Mouse (Mus musculus) embryonic facial prominence, embryonic 15.5 days (tissue): ENCODE measurements around the gene Rab5b. TPM values are rescaled to one million over a fixed set of nuclear protein-coding genes. Genes with fewer than 3 reads are reported as not detected.
A peak's percentile ranks its signal among the peaks of the same experiment; 100 is the strongest.
"Not testable (repeated sequence)": the region's sequence is repeated elsewhere in the genome, so short reads cannot be mapped to it uniquely, and the experiment has no call there.

Experiments used
- ATAC-seq: fragments of 200-750 bp; cut with Nextera tagmentation; 2 replicates; pipeline ENCODE4 v1.8.0; 2017; ENCODE audit warnings: low read depth, moderate TSS enrichment; ENCODE audit not compliant: insufficient number of reproducible peaks, low FRiP score, low TSS enrichment
- H3K27ac ChIP-seq: fragments of 300-500 bp; sonication (generic); replicated peaks from 2 replicates; pipeline ENCODE4 v1.5.1; 2015; ENCODE audit warnings: mild to moderate bottlenecking, inconsistent platforms
- H3K27me3 ChIP-seq: fragments of 300-500 bp; sonication (generic); 2 replicates; pipeline ENCODE4 v1.6.1; 2015; ENCODE audit warnings: inconsistent platforms
- H3K36me3 ChIP-seq: fragments of 300-500 bp; sonication (generic); 2 replicates; pipeline ENCODE4 v1.6.1; 2015; ENCODE audit warnings: mild to moderate bottlenecking, inconsistent platforms
- H3K4me1 ChIP-seq: fragments of 300-500 bp; sonication (generic); 2 replicates; pipeline ENCODE4 v1.6.1; 2015; ENCODE audit warnings: inconsistent platforms
- H3K4me2 ChIP-seq: fragments of 300-500 bp; sonication (generic); replicated peaks from 2 replicates; pipeline ENCODE4 v1.6.1; 2015; ENCODE audit warnings: mild to moderate bottlenecking, inconsistent platforms
- H3K4me3 ChIP-seq: fragments of 300-500 bp; sonication (generic); replicated peaks from 2 replicates; pipeline ENCODE4 v1.5.1; 2015; ENCODE audit warnings: mild to moderate bottlenecking, inconsistent platforms
- H3K9ac ChIP-seq: fragments of 300-500 bp; sonication (generic); 2 replicates; pipeline ENCODE4 v1.6.1; 2015; ENCODE audit warnings: inconsistent platforms
- H3K9me3 ChIP-seq: fragments of 300-500 bp; sonication (generic); replicated peaks from 2 replicates; pipeline ENCODE4 v1.6.1; 2016; ENCODE audit warnings: inconsistent platforms
- WGBS: fragments of 180-500 bp; shearing (Covaris S2); methylation state at CpG from one replicate; pipeline ENCODE4 v1.1.7; 2015; 5-methylcytosine and 5-hydroxymethylcytosine counted together
- polyA plus RNA-seq: library from polyadenylated mRNA; unstranded; fragments of >200 nt; fragmentation: Nextera tagmentation; extraction: Ambion mirVana; gene quantifications from 2 replicates; pipeline ENCODE4 v1.2.1, GENCODE M21; 2015

Gene Rab5b
- polyA plus RNA-seq, 1 experiment from 2014 or later, result 97.4 TPM

- no peaks in the 10 kb centered on the region for H3K9me3 ChIP-seq
- no peak overlapping the region for H3K4me3 ChIP-seq
- WGBS, result 77% methylated on average over 5 of the region's 5 CpGs
- no peak overlapping the region for H3K4me2 ChIP-seq
- H3K9ac ChIP-seq, result no peak overlapping the region
- no peaks in the 10 kb centered on the region for H3K27me3 ChIP-seq
- peaks cover 3% of the 10 kb centered on the region; the same call in 1 of the 2 replicates for H3K4me1 ChIP-seq
- H3K27ac ChIP-seq, result no peak overlapping the region
- peaks cover 37% of the 10 kb centered on the region for H3K36me3 ChIP-seq
- ATAC-seq, result no peak
Observed at GRCm38 (mm10) chr10:128728059-128728458, 32.0 kb upstream of the Rab5b start.

GRCm38 (mm10) chr10:128725466-128725865, 29.4 kb upstream of the Rab5b start:
- 81% methylated on average over 3 of the region's 4 CpGs for WGBS
- not testable (repeated sequence) for ATAC-seq, H3K9ac ChIP-seq, H3K27ac ChIP-seq, H3K4me3 ChIP-seq, H3K4me1 ChIP-seq, H3K9me3 ChIP-seq, H3K4me2 ChIP-seq, H3K27me3 ChIP-seq
- peaks cover 26% of the 10 kb centered on the region for H3K36me3 ChIP-seq

DNA sequence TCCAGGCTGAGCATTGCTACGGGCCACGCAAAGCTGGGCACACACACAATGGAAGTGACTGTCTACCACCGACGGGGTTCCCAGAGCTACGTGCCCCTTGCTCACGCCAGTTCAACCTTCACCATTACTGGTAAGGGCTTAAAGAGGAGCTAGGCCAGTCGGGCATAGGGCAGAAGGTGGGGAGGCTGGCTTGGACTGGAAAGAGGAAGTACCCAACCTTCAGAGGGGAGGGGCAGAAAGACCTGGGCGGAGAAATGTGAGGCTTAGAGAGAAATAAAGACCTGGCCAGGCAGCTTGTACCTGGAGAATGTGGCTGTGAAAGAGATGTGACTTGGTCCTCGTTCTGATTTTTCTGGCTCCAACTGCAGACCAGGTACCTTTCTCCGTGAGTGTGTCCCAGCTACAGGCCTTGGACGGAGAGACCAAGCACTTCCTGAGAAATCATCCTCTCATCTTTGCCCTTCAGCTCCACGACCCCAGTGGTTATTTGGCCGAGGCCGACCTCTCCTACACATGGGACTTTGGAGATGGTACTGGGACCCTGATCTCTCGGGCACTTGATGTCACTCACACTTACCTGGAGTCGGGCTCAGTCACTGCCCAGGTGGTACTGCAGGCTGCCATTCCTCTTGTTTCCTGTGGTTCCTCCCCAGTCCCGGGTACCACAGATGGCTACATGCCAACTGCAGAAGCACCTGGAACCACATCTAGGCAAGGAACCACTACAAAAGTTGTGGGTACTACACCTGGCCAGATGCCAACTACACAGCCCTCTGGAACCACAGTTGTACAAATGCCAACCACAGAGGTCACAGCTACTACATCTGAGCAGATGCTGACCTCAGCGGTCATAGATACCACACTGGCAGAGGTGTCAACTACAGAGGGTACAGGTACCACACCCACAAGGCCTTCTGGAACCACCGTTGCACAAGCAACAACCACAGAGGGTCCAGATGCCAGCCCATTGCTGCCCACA, 19.8 kb upstream of the Rab5b start:
- ATAC-seq, result 0 out of 2 replicates have a peak, but pooled peaks have one; percentile 47
- Histone ChIP-seq H3K9me3 (no peaks in the 10 kb centered on the region), H3K27ac (no peak overlapping the region), H3K36me3 (peaks cover 10% of the 10 kb centered on the region; the same call in 1 of the 2 replicates), H3K4me2 (no peak overlapping the region), H3K4me1 (no peaks in the 10 kb centered on the region), H3K27me3 (no peaks in the 10 kb centered on the region), H3K4me3 (no peak overlapping the region), H3K9ac (no peak overlapping the region)
- 81% methylated on average over 19 of the region's 19 CpGs for WGBS

- WGBS, result 92% methylated on average over 7 of the region's 7 CpGs
- not testable (repeated sequence) for H3K27ac ChIP-seq, H3K9ac ChIP-seq, ATAC-seq, H3K9me3 ChIP-seq, H3K27me3 ChIP-seq, H3K4me1 ChIP-seq, H3K36me3 ChIP-seq, H3K4me2 ChIP-seq, H3K4me3 ChIP-seq
Observed at GRCm38 (mm10) chr10:128711318-128711717, 15.3 kb upstream of the Rab5b start.

DNA sequence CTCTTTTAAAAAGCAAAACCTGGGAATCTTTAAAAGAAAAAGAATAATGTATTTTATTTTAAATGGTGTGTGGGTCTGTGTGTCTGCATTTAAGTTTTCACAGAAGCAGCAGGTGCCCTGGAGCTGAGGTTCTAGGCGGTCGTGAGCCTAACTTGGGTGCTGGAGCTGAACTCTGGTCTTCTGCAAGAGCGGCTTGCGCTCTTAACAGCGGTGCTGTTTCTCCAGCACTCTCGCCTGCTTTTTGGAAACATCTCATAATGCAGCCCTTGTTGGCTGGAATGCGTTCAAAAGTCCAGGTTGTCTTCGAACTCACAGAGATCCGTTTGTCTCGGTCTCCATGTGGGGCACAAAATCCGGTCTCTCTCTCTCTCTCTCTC, 9.2 kb upstream of the Rab5b start:
- Histone ChIP-seq H3K4me3 (peak overlapping the region; percentile 75), H3K27ac (peak overlapping the region; percentile 98), H3K9ac (peak overlapping the region; percentile 26), H3K9me3 (no peaks in the 10 kb centered on the region), H3K4me1 (peaks cover 30% of the 10 kb centered on the region), H3K27me3 (no peaks in the 10 kb centered on the region), H3K36me3 (peaks cover 25% of the 10 kb centered on the region), H3K4me2 (peak overlapping the region; percentile 69)
- ATAC-seq, result 0 out of 2 replicates have a peak, but pooled peaks have one; percentile 13
- WGBS, result 5% methylated on average over 11 of the region's 11 CpGs

GRCm38 (mm10) chr10:128704491-128705316, 8.6 kb upstream of the Rab5b start, which contains the start of gene Cdk2:
Gene Cdk2, minus strand, starts transcription at chr10:128705031.
- H3K4me2 ChIP-seq, result peak within 1 kb of the TSS; percentile 69
- H3K36me3 ChIP-seq, result peaks cover 31% of the 10 kb centered on the region
- ATAC-seq, result peak; percentile 93
- peak within 1 kb of the TSS; percentile 88 for H3K9ac ChIP-seq
- H3K4me1 ChIP-seq, result peaks cover 30% of the 10 kb centered on the region
- peak within 1 kb of the TSS; percentile 98 for H3K27ac ChIP-seq
- peak within 1 kb of the TSS; percentile 75 for H3K4me3 ChIP-seq
- no peaks in the 10 kb centered on the region for H3K27me3 ChIP-seq
- under 1% methylated on average over 61 of the region's 62 CpGs for WGBS
- H3K9me3 ChIP-seq, result no peaks in the 10 kb centered on the region

- H3K27ac ChIP-seq, result peak within 1 kb of the TSS; percentile 98
- peak within 1 kb of the TSS; percentile 75 for H3K4me3 ChIP-seq
- H3K36me3 ChIP-seq, result peaks cover 39% of the 10 kb centered on the region
- WGBS, result 11% methylated on average over 4 of the region's 4 CpGs
- peak within 1 kb of the TSS; percentile 88 for H3K9ac ChIP-seq
- H3K4me2 ChIP-seq, result peak within 1 kb of the TSS; percentile 69
- peaks cover 30% of the 10 kb centered on the region for H3K4me1 ChIP-seq
- no peak for ATAC-seq
- no peaks in the 10 kb centered on the region for H3K27me3 ChIP-seq
- no peaks in the 10 kb centered on the region for H3K9me3 ChIP-seq
Observed at GRCm38 (mm10) chr10:128703895-128704294, 7.8 kb upstream of the Rab5b start, which contains the start of gene Pmel. Gene Pmel, plus strand, starts transcription at chr10:128704195.

DNA sequence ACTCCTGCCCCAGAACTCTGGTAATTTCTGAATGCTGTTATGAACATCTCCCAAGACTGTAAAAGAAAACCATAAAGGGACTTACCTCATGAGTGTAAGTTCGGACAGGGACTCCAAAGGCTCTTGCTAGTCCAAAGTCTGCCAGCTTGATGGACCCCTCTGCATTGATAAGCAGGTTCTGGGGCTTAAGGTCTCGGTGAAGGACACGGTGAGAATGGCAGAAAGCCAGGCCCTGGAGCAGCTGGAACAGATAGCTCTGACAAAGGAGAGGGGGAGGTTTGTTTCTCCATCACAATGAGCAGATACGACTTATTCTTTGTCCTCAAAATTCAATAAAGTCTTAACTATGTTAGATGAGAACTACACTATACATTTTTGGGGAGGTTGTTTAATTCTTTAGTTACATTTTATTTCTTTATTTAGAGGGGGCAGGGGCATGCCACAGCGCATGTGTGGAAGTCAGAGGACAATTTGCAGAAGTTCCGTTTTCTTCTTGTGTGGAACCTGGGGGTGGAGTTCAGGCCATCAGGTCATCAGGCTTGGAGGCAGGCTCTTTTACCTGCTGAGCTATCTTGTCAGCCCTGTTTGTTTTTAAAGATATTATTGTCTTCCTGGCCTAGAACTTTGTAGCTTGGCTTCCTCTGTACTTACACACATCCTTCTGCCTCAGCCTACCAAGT, 6.4 kb upstream of the Rab5b start:
- Histone ChIP-seq H3K9me3 (no peaks in the 10 kb centered on the region), H3K4me1 (peaks cover 30% of the 10 kb centered on the region), H3K4me3 (no peak overlapping the region), H3K9ac (no peak overlapping the region), H3K4me2 (no peak overlapping the region), H3K27ac (no peak overlapping the region), H3K27me3 (no peaks in the 10 kb centered on the region), H3K36me3 (peaks cover 49% of the 10 kb centered on the region)
- ATAC-seq, result no peak
- WGBS, result 82% methylated on average over 6 of the region's 6 CpGs

DNA sequence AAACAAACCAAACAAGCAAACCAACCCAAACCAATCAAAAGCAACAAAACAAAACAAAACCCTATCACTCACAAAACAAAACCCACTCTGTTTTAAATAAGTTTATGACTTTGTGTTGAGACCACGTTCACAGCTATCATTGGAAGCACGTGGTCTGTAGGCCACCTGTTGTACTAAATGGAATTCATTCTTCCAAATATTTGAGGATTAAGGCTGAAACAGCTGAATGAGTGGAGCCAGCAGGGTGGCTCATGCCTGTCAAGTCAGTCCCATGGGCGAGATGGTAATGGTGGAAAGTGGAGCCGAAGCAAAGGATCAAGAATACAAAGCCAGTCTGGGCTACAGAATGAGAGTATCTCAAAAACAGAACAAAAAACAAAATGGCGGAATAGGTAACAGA, 4.6 kb upstream of the Rab5b start:
- 78% methylated on average over 5 of the region's 5 CpGs for WGBS
- H3K36me3 ChIP-seq, result peaks cover 50% of the 10 kb centered on the region
- no peak overlapping the region for H3K9ac ChIP-seq
- no peak overlapping the region for H3K4me2 ChIP-seq
- no peak for ATAC-seq
- no peaks in the 10 kb centered on the region for H3K9me3 ChIP-seq
- no peak overlapping the region for H3K27ac ChIP-seq
- no peak overlapping the region for H3K4me3 ChIP-seq
- H3K27me3 ChIP-seq, result no peaks in the 10 kb centered on the region
- peaks cover 29% of the 10 kb centered on the region for H3K4me1 ChIP-seq

DNA sequence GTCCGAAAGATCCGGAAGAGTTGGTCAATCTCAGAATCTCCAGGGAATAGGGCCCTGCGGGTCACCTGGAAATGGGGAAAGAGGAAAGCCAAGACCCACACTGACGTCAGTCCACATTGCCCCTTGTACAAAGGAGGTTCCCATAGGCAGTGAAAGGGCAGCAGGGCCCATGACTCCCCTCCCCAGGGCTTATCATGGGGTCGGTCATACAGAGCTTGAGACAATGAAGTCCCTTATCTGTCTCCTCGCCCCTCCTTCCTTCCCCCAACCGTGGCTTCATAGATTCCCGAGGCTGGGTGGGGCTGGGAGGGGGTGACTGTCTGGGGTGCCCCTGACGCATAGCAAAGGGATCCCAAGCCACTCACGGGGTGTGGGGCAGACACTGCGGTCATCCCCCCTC, 3.5 kb upstream of the Rab5b start:
- 68% methylated on average over 11 of the region's 11 CpGs for WGBS
- H3K4me3 ChIP-seq, result no peak overlapping the region
- peaks cover 50% of the 10 kb centered on the region for H3K36me3 ChIP-seq

More for the DNA sequence above, 3.5 kb upstream of the Rab5b start:
- H3K9me3 ChIP-seq, result no peaks in the 10 kb centered on the region
- H3K9ac ChIP-seq, result no peak overlapping the region
- H3K27ac ChIP-seq, result no peak overlapping the region
- no peaks in the 10 kb centered on the region for H3K27me3 ChIP-seq
- peaks cover 30% of the 10 kb centered on the region for H3K4me1 ChIP-seq
- no peak overlapping the region for H3K4me2 ChIP-seq
- ATAC-seq, result no peak
